ENCODE assay signal across 8 mouse cellular contexts in genomic region chr3:38283687-38284124, GRCm38 (mm10).
A peak's percentile ranks its signal among the peaks of the same experiment; 100 is the strongest.
DNase-seq lines count a peak whose midpoint lies in the region; ATAC-seq lines count a peak whose summit lies in the region.

No protein-coding gene starts in this region.

- H3K4me3 ChIP-seq in embryonic facial prominence, embryonic 10.5 days: no peak overlapping the region
- no peak overlapping the region for H3K4me3 ChIP-seq in lung, embryonic 15.5 days

- H3K36me3 ChIP-seq in embryonic facial prominence, embryonic 10.5 days (replicated peaks): no peaks in the 10 kb centered on the region
- H3K36me3 ChIP-seq in lung, embryonic 15.5 days: no peaks in the 10 kb centered on the region

- peaks cover 18% of the 10 kb centered on the region for H3K4me1 ChIP-seq in embryonic facial prominence, embryonic 10.5 days
- peaks cover 14% of the 10 kb centered on the region for H3K4me1 ChIP-seq in lung, embryonic 15.5 days

- no peaks in the 10 kb centered on the region for H3K27me3 ChIP-seq in embryonic facial prominence, embryonic 10.5 days (replicated peaks; ENCODE audit: low read depth, poor library complexity, severe bottlenecking)
- no peaks in the 10 kb centered on the region for H3K27me3 ChIP-seq in lung, embryonic 15.5 days

- ATAC-seq in lung, embryonic 15.5 days (ENCODE audit: borderline replicate concordance, extremely low read depth, low FRiP score, low TSS enrichment): peak; percentile 55; the same call in 1 of the 2 replicates

- H3K27ac ChIP-seq in embryonic facial prominence, embryonic 10.5 days (replicated peaks): peak overlapping the region; percentile 54; the same call in 1 of the 2 replicates
- H3K27ac ChIP-seq in lung, embryonic 15.5 days: peak overlapping the region; percentile 60

- DNase-seq in adrenal gland, postnatal 14 days: peak; percentile 39
- DNase-seq in adrenal gland, postnatal 10 days: no peak
- no peak for DNase-seq in embryonic facial prominence, embryonic 10.5 days (ENCODE audit: low spot score)
- DNase-seq in kidney, adult 18-20 months: peak; percentile 20
- peak; percentile 60 for DNase-seq in urinary bladder, postnatal 4 days (ENCODE audit: low spot score in 2 of 2)
- DNase-seq in embryo, embryonic 9.5 days (ENCODE audit: extremely low spot score): no peak
- no peak for DNase-seq in cerebellum, postnatal 36 days

- H3K4me2 ChIP-seq in lung, embryonic 15.5 days: no peak overlapping the region

- no peak overlapping the region for H3K9ac ChIP-seq in lung, embryonic 15.5 days

- 49% methylated on average over 11 of the region's 11 CpGs for WGBS in embryonic facial prominence, embryonic 10.5 days
- WGBS in lung, embryonic 15.5 days: 8% methylated on average over 11 of the region's 11 CpGs

- H3K9me3 ChIP-seq in embryonic facial prominence, embryonic 10.5 days: 0 out of 2 replicates have a peak, but pooled peaks cover 6% of the 10 kb centered on the region
- H3K9me3 ChIP-seq in lung, embryonic 15.5 days: no peaks in the 10 kb centered on the region; the same call in 1 of the 2 replicates

Comparison
In these comparisons a context has a peak if more than half of its experiments do, and no peak if none do; other contexts are left out.
1. DNase-seq: peak in adrenal gland, postnatal 14 days (single experiment), kidney, adult 18-20 months (single experiment) and urinary bladder, postnatal 4 days (2 of 2); none in adrenal gland, postnatal 10 days (single experiment), embryonic facial prominence, embryonic 10.5 days (single experiment), embryo, embryonic 9.5 days (single experiment) and cerebellum, postnatal 36 days (0 of 2).